Mouse (Mus musculus) cerebellum, postnatal 36 days (tissue): ENCODE results near the gene Tsacc.
A peak's percentile ranks its signal among the peaks of the same experiment; 100 is the strongest.

Source experiments
- DNase-seq, 2 experiments: peaks; one replicate each; pipeline ENCODE4 v3.0.0; 2021 to 2022; ENCODE audit warnings: mixed read lengths in 2 of 2

Gene Tsacc

GRCm38 (mm10) chr3:88237556-88238194 lies 59.1 kb downstream of the Tsacc start:
- DNase-seq, result peak; percentile 68 to 72

- DNase-seq, result no peak
Observed at GRCm38 (mm10) chr3:88237161-88237555, 59.6 kb downstream of the Tsacc start.

- DNase-seq, result no peak
Observed at GRCm38 (mm10) chr3:88235616-88236015, 61.2 kb downstream of the Tsacc start.

GRCm38 (mm10) chr3:88235216-88235615 lies 61.6 kb downstream of the Tsacc start:
- DNase-seq, result peak; percentile 47 to 65

- DNase-seq, result no peak
Observed at GRCm38 (mm10) chr3:88234041-88234440, 62.8 kb downstream of the Tsacc start.

GRCm38 (mm10) chr3:88232851-88233649 lies 63.7 kb downstream of the Tsacc start:
- DNase-seq, result peak in 1 of 2 experiments; percentile 31
